Mouse (Mus musculus) heart, embryonic 11.5 days (tissue): ENCODE measurements around the gene Gm6020. TPM values are rescaled to one million over a fixed set of nuclear protein-coding genes. Genes with fewer than 3 reads are reported as not detected.
A peak's percentile ranks its signal among the peaks of the same experiment; 100 is the strongest.

Experiments used
- ATAC-seq: fragments of 200-750 bp; cut with Nextera tagmentation; replicated peaks from 2 replicates; pipeline ENCODE4 v1.8.0; 2017; ENCODE audit warnings: moderate library complexity; ENCODE audit not compliant: insufficient number of reproducible peaks, low FRiP score, low TSS enrichment
- H3K27ac ChIP-seq: fragments of 300-500 bp; sonication (generic); 2 replicates; pipeline ENCODE4 v1.5.1; 2014; ENCODE audit warnings: mild to moderate bottlenecking, low read depth, low read length
- H3K27me3 ChIP-seq: fragments of 300-500 bp; sonication (generic); 2 replicates; pipeline ENCODE4 v1.6.1; 2014; ENCODE audit warnings: mild to moderate bottlenecking, low read length, mixed read lengths; ENCODE audit not compliant: control insufficient read depth, insufficient read depth
- H3K36me3 ChIP-seq: fragments of 300-500 bp; sonication (generic); 2 replicates; pipeline ENCODE4 v1.6.1; 2014; ENCODE audit warnings: mild to moderate bottlenecking, low read length, moderate library complexity, mixed read lengths; ENCODE audit not compliant: control insufficient read depth, insufficient read depth
- H3K4me1 ChIP-seq: fragments of 300-500 bp; sonication (generic); 2 replicates; pipeline ENCODE4 v1.6.1; 2014; ENCODE audit warnings: low read length; ENCODE audit not compliant: control insufficient read depth, insufficient read depth
- H3K4me2 ChIP-seq: fragments of 300-500 bp; sonication (generic); 2 replicates; pipeline ENCODE4 v1.6.1; 2014; ENCODE audit warnings: mild to moderate bottlenecking, moderate library complexity
- H3K4me3 ChIP-seq: fragments of 300-500 bp; sonication (generic); 2 replicates; pipeline ENCODE4 v1.5.1; 2014; ENCODE audit warnings: low read depth, low read length
- H3K9ac ChIP-seq: fragments of 300-500 bp; sonication (generic); 2 replicates; pipeline ENCODE4 v1.6.1; 2014; ENCODE audit warnings: mild to moderate bottlenecking, low read depth, low read length, moderate library complexity
- H3K9me3 ChIP-seq: fragments of 300-500 bp; sonication (generic); replicated peaks from 2 replicates; pipeline ENCODE4 v1.6.1; 2016; ENCODE audit warnings: low read length; ENCODE audit not compliant: control insufficient read depth
- WGBS: fragments of 180-500 bp; shearing (Covaris S2); extraction: QIAGEN DNeasy Blood & Tissue Kit; methylation state at CpG from one replicate; pipeline ENCODE4 v1.1.7; 2014; ENCODE audit not compliant: insufficient replicate concordance; 5-methylcytosine and 5-hydroxymethylcytosine counted together
- polyA plus RNA-seq: library from polyadenylated mRNA; unstranded; fragments of >200 nt; fragmentation: Nextera tagmentation; extraction: Ambion mirVana; gene quantifications from 2 replicates; pipeline ENCODE4 v1.2.1, GENCODE M21; 2014

Gm6020 gene
- polyA plus RNA-seq, 1 experiment from 2014 or later = not detected

- WGBS = 46% methylated on average over 36 of the region's 36 CpGs
- ATAC-seq = 0 out of 2 replicates have a peak, but pooled peaks have one; percentile 0
These were observed 44.4 kb downstream of the Gm6020 start, which contains the start of gene Csf2ra for GRCm38 (mm10) chr19:61227941-61228701. Csf2ra (minus strand) TSS chr19:61228429.

More at GRCm38 (mm10) chr19:61227941-61228701, 44.4 kb downstream of the Gm6020 start, which contains the start of gene Csf2ra:
- no peaks in the 10 kb centered on the region for H3K36me3 ChIP-seq
- H3K27ac ChIP-seq = peak within 1 kb of the TSS; percentile 92
- H3K27me3 ChIP-seq = no peaks in the 10 kb centered on the region
- H3K4me3 ChIP-seq = peak within 1 kb of the TSS; percentile 62
- peak within 1 kb of the TSS; percentile 74 for H3K4me2 ChIP-seq
- peak within 1 kb of the TSS; percentile 67 for H3K9ac ChIP-seq
- H3K9me3 ChIP-seq = peaks cover 10% of the 10 kb centered on the region; the same call in 1 of the 2 replicates
- H3K4me1 ChIP-seq = no peaks in the 10 kb centered on the region

Other genes with a start within 250 kb of the Gm6020 start
- gene Zfp950, start 43.0 kb upstream of the Gm6020 start, polyA plus RNA-seq = 25.9 and 26.3 TPM in 2 replicates
- 0.24 and 0.25 TPM in 2 replicates for gene Gm7102, start 7.6 kb upstream of the Gm6020 start, polyA plus RNA-seq
- gene Csf2ra, start 44.5 kb downstream of the Gm6020 start, polyA plus RNA-seq = 25.6 and 29.6 TPM in 2 replicates
- gene Gm21060, start 113.2 kb downstream of the Gm6020 start, polyA plus RNA-seq = not detected in 2 replicates